Mouse (Mus musculus) midbrain, embryonic 10.5 days (tissue): ENCODE data around the gene Arhgef1. TPM values are rescaled to one million over a fixed set of nuclear protein-coding genes. Genes with fewer than 3 reads are reported as not detected.

Experiments used
- microRNA-seq: library from miRNA; unstranded; fragments of <30 nt; microRNA quantifications from one replicate; pipeline ENCODE4, GENCODE M21; 2017
- polyA plus RNA-seq: library from polyadenylated mRNA; unstranded; fragments of >200 nt; fragmentation: Nextera tagmentation; extraction: Ambion mirVana; gene quantifications from 2 replicates; pipeline ENCODE4 v1.2.1, GENCODE M21; 2016

The Arhgef1 gene
- polyA plus RNA-seq, 1 experiment from 2014 or later, result 62.5 TPM

Small RNA genes within 50 kb of the gene (microRNA-seq; reads per million reads assigned to microRNA genes)
- 0.90 reads per million for gene Mir7046

Other genes with a start within 250 kb of the Arhgef1 start
- not detected in 2 replicates for gene Tex101, start 226.2 kb upstream of the Arhgef1 start, polyA plus RNA-seq
- not detected in 2 replicates for gene BC049730, start 193.7 kb upstream of the Arhgef1 start, polyA plus RNA-seq
- not detected in 2 replicates for gene Gm4763, start 176.0 kb upstream of the Arhgef1 start, polyA plus RNA-seq
- not detected in 2 replicates for gene Cd177, start 142.6 kb upstream of the Arhgef1 start, polyA plus RNA-seq
- not detected in 2 replicates for gene Ceacam10, start 125.7 kb upstream of the Arhgef1 start, polyA plus RNA-seq
- 15.7 and 17.2 TPM in 2 replicates for gene Gm9844, start 40.7 kb upstream of the Arhgef1 start, polyA plus RNA-seq
- not detected in 2 replicates for gene Lypd4, start 33.0 kb upstream of the Arhgef1 start, polyA plus RNA-seq
- gene Dmrtc2, start 32.9 kb upstream of the Arhgef1 start, polyA plus RNA-seq, result 0.14 TPM in 1 of 2 replicates, not detected in the other
- gene Rps19, start 18.5 kb upstream of the Arhgef1 start, polyA plus RNA-seq, result 1,942 and 2,205 TPM in 2 replicates
- gene Cd79a, start 5.5 kb upstream of the Arhgef1 start, polyA plus RNA-seq, result 0.15 and 0.23 TPM in 2 replicates
- 0.63 and 0.81 TPM in 2 replicates for gene Gm4881, start 41.6 kb downstream of the Arhgef1 start, polyA plus RNA-seq
- gene Rabac1, start 69.8 kb downstream of the Arhgef1 start, polyA plus RNA-seq, result 89.0 and 109 TPM in 2 replicates
- gene Atp1a3, start 103.0 kb downstream of the Arhgef1 start, polyA plus RNA-seq, result 11.1 and 27.0 TPM in 2 replicates
- 5.4 and 7.5 TPM in 2 replicates for gene Grik5, start 169.4 kb downstream of the Arhgef1 start, polyA plus RNA-seq
- 44.4 and 45.3 TPM in 2 replicates for gene Zfp574, start 169.7 kb downstream of the Arhgef1 start, polyA plus RNA-seq